8 mouse cellular contexts compared by ENCODE assay signal in the genomic region with DNA sequence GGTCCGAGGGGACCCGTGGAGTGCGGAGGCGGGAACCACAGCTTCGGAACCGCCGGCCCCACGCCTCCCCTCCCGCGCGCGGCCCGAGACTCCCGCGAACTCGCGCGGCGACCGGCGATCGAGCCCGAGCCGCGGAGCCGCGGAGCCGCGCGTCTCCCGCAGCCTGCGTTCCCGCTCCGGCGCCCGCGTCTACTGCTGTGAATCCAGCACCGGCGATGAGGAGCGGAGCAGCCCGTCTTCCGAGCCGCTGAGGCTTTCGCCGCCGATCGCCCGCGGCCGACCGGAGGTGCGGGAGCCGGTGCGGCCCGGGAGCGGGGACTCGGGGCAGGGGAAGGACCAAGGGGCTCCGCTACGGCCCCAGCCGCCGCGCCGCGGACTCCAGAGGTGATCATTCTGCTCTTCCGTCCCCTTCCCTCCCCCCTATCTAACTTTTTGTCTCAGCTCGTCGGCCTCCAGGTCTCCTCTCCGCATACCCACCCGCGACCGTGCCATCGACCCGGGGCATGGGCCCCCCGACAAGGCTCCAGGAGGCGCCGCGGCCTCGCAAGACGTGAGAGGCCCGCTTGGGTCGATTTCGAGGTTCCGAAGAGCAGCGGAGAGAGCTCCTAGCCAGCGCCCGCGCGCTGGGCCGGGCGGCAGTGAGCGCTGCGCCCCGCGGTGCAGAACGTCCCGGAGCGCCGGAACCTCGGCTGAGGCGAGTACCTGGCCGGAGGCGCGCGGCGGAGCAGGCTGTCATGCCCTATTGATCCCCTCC. TPM values are rescaled to one million over a fixed set of nuclear protein-coding genes. Genes with fewer than 3 reads are reported as not detected.
A peak's percentile ranks its signal among the peaks of the same experiment; 100 is the strongest.
DNase-seq lines count a peak whose midpoint lies in the region; ATAC-seq lines count a peak whose summit lies in the region.

No protein-coding gene starts in this region.

- H3K4me3 ChIP-seq in kidney, embryonic 14.5 days (ENCODE audit: low read length), result peak overlapping the region; percentile 81
- H3K4me3 ChIP-seq in forebrain, embryonic 12.5 days (replicated peaks), result peak overlapping the region; percentile 98
- H3K4me3 ChIP-seq in intestine, embryonic 16.5 days (ENCODE audit: low read length), result peak overlapping the region; percentile 67
- peak overlapping the region; percentile 100 for H3K4me3 ChIP-seq in midbrain, embryonic 11.5 days (ENCODE audit: low read depth, low read length)

- no peak for DNase-seq in kidney, adult 8-10 months
- DNase-seq in R1 (ENCODE audit: low read depth, low spot score), result peak; percentile 32
- peak; percentile 95 for DNase-seq in midbrain, embryonic 11.5 days (ENCODE audit: low spot score, missing footprints)
- DNase-seq in right cerebral cortex, adult 2 months (ENCODE audit: low spot score in 2 of 2), result no peak

- peaks cover 11% of the 10 kb centered on the region; the same call in 1 of the 2 replicates for H3K36me3 ChIP-seq in kidney, embryonic 14.5 days (ENCODE audit: control insufficient read depth, insufficient read depth, low read length)
- peaks cover 43% of the 10 kb centered on the region for H3K36me3 ChIP-seq in forebrain, embryonic 12.5 days (replicated peaks)
- H3K36me3 ChIP-seq in intestine, embryonic 16.5 days (ENCODE audit: control insufficient read depth, insufficient read depth, low read length), result peaks cover 2% of the 10 kb centered on the region; the same call in 1 of the 2 replicates
- H3K36me3 ChIP-seq in midbrain, embryonic 11.5 days (ENCODE audit: control insufficient read depth, insufficient read depth, low read length), result peaks cover 19% of the 10 kb centered on the region

- peaks cover 32% of the 10 kb centered on the region for H3K4me1 ChIP-seq in kidney, embryonic 14.5 days (ENCODE audit: control insufficient read depth, insufficient read depth, low read length)
- H3K4me1 ChIP-seq in forebrain, embryonic 12.5 days, result peaks cover 71% of the 10 kb centered on the region
- H3K4me1 ChIP-seq in intestine, embryonic 16.5 days (ENCODE audit: control insufficient read depth, insufficient read depth, low read length), result peaks cover 38% of the 10 kb centered on the region
- peaks cover 39% of the 10 kb centered on the region for H3K4me1 ChIP-seq in midbrain, embryonic 11.5 days (ENCODE audit: control insufficient read depth, insufficient read depth, low read length)

- H3K27me3 ChIP-seq in kidney, embryonic 14.5 days (ENCODE audit: control insufficient read depth, insufficient read depth, low read length), result peaks cover 55% of the 10 kb centered on the region
- H3K27me3 ChIP-seq in forebrain, embryonic 12.5 days, result peaks cover 9% of the 10 kb centered on the region; the same call in 1 of the 2 replicates
- peaks cover 27% of the 10 kb centered on the region for H3K27me3 ChIP-seq in intestine, embryonic 16.5 days (replicated peaks; ENCODE audit: control insufficient read depth, insufficient read depth, low read length)
- no peaks in the 10 kb centered on the region for H3K27me3 ChIP-seq in midbrain, embryonic 11.5 days (ENCODE audit: control insufficient read depth, insufficient read depth, low read length)

- peak overlapping the region; percentile 64; the same call in 1 of the 2 replicates for H3K27ac ChIP-seq in kidney, embryonic 14.5 days (ENCODE audit: low read depth, low read length)
- peak overlapping the region; percentile 98 for H3K27ac ChIP-seq in forebrain, embryonic 12.5 days
- peak overlapping the region; percentile 54 for H3K27ac ChIP-seq in intestine, embryonic 16.5 days (ENCODE audit: low read length)
- peak overlapping the region; percentile 99 for H3K27ac ChIP-seq in midbrain, embryonic 11.5 days (ENCODE audit: low read depth, low read length)

- WGBS in kidney, embryonic 14.5 days, result under 1% methylated on average over 78 of the region's 105 CpGs
- under 1% methylated on average over 90 of the region's 105 CpGs for WGBS in forebrain, embryonic 12.5 days
- WGBS in intestine, embryonic 16.5 days, result under 1% methylated on average over 104 of the region's 105 CpGs
- under 1% methylated on average over 89 of the region's 105 CpGs for WGBS in midbrain, embryonic 11.5 days

- H3K4me2 ChIP-seq in kidney, embryonic 14.5 days (replicated peaks; ENCODE audit: low read depth, low read length), result peak overlapping the region; percentile 95
- peak overlapping the region; percentile 98 for H3K4me2 ChIP-seq in forebrain, embryonic 12.5 days
- peak overlapping the region; percentile 91 for H3K4me2 ChIP-seq in intestine, embryonic 16.5 days (ENCODE audit: low read depth, low read length)
- peak overlapping the region; percentile 84 for H3K4me2 ChIP-seq in midbrain, embryonic 11.5 days

- H3K9ac ChIP-seq in kidney, embryonic 14.5 days (ENCODE audit: low read depth, low read length), result peak overlapping the region; percentile 82
- H3K9ac ChIP-seq in forebrain, embryonic 12.5 days, result peak overlapping the region; percentile 100
- H3K9ac ChIP-seq in intestine, embryonic 16.5 days (ENCODE audit: low read depth, low read length), result peak overlapping the region; percentile 76
- H3K9ac ChIP-seq in midbrain, embryonic 11.5 days (ENCODE audit: low read length), result peak overlapping the region; percentile 100

- no peaks in the 10 kb centered on the region for H3K9me3 ChIP-seq in kidney, embryonic 14.5 days (ENCODE audit: control insufficient read depth, low read length)
- no peaks in the 10 kb centered on the region for H3K9me3 ChIP-seq in forebrain, embryonic 12.5 days
- no peaks in the 10 kb centered on the region for H3K9me3 ChIP-seq in intestine, embryonic 16.5 days (ENCODE audit: control insufficient read depth, low read length)
- H3K9me3 ChIP-seq in midbrain, embryonic 11.5 days (ENCODE audit: control insufficient read depth, low read length), result no peaks in the 10 kb centered on the region

- no peak for ATAC-seq in kidney, embryonic 14.5 days (ENCODE audit: low FRiP score, low TSS enrichment)
- ATAC-seq in forebrain, embryonic 12.5 days (ENCODE audit: low FRiP score), result no peak
- ATAC-seq in intestine, embryonic 16.5 days, result peak; percentile 10; the same call in 1 of the 2 replicates
- no peak for ATAC-seq in midbrain, embryonic 11.5 days (ENCODE audit: low FRiP score)
- no peak for ATAC-seq in granulocyte monocyte progenitor cell, adult 5-6 weeks (replicated peaks; ENCODE audit: poor library complexity, severe bottlenecking)

RNA-seq across cellular contexts. Expression of gene Mn1, which starts 0.4 kb away (rescaled TPM):
- polyA plus RNA-seq in kidney, embryonic 14.5 days (2014; fragmentation: Nextera tagmentation; extraction: Ambion mirVana), result 5.1 and 6.9 TPM in 2 replicates
- polyA plus RNA-seq in forebrain, embryonic 12.5 days (2016; fragmentation: Nextera tagmentation; extraction: Ambion mirVana), result 55.8 and 62.6 TPM in 2 replicates
- polyA plus RNA-seq in intestine, embryonic 16.5 days (2015; fragmentation: Nextera tagmentation; extraction: Ambion mirVana), result 7.2 and 7.4 TPM in 2 replicates
- polyA plus RNA-seq in midbrain, embryonic 11.5 days (2014; fragmentation: Nextera tagmentation; extraction: Ambion mirVana), result 42.0 and 46.2 TPM in 2 replicates
- 0.64 TPM in 1 of 2 replicates, not detected in the other for total RNA-seq in granulocyte monocyte progenitor cell, adult 5-6 weeks (2014; fragmentation: Nextera tagmentation)
- total RNA-seq in granulocyte monocyte progenitor cell, adult 5-6 weeks (2017), result not detected in 2 replicates

Comparison
In these comparisons a context has a peak if more than half of its experiments do, and no peak if none do; other contexts are left out.
1. DNase-seq: peak in R1 (single experiment) and midbrain, embryonic 11.5 days (single experiment); none in kidney, adult 8-10 months (0 of 2) and right cerebral cortex, adult 2 months (0 of 2).
2. Peak in every context shown above with its lines, with median percentiles within 50 percentile points of each other: H3K27ac ChIP-seq, H3K4me2 ChIP-seq, H3K4me3 ChIP-seq and H3K9ac ChIP-seq.